Mouse (Mus musculus) thymus, postnatal 4 days (tissue): ENCODE data around the gene Rad9b.

Source experiments
- DNase-seq: peaks from one replicate; pipeline ENCODE4 v3.0.0; 2021

Rad9b gene

GRCm38 (mm10) chr5:122353807-122354491 is at the start of gene Rad9b, which contains the start of gene Vps29:
Rad9b (minus strand) TSS chr5:122354233.
Vps29 (plus strand) TSS chr5:122354369.
- peak; percentile 100 for DNase-seq

- DNase-seq: no peak
Measured at GRCm38 (mm10) chr5:122403362-122403761, 49.3 kb upstream of the Rad9b start.

GRCm38 (mm10) chr5:122402772-122403171 is 48.7 kb upstream of the Rad9b start:
- no peak for DNase-seq

GRCm38 (mm10) chr5:122402160-122402559 is 48.1 kb upstream of the Rad9b start:
- DNase-seq: no peak

GRCm38 (mm10) chr5:122401303-122401640 is 47.2 kb upstream of the Rad9b start:
- DNase-seq: peak; percentile 89

GRCm38 (mm10) chr5:122400628-122401302 is 46.7 kb upstream of the Rad9b start:
- no peak for DNase-seq

- DNase-seq: no peak
Measured at GRCm38 (mm10) chr5:122399871-122400270, 45.8 kb upstream of the Rad9b start.

- DNase-seq: no peak
Measured at GRCm38 (mm10) chr5:122397495-122397894, 43.5 kb upstream of the Rad9b start.

- DNase-seq: no peak
Measured at GRCm38 (mm10) chr5:122396791-122397190, 42.8 kb upstream of the Rad9b start.

- peak; percentile 91 for DNase-seq
Measured at GRCm38 (mm10) chr5:122393887-122394286, 39.9 kb upstream of the Rad9b start.

- DNase-seq: peak; percentile 45
Measured at GRCm38 (mm10) chr5:122392227-122393004, 38.4 kb upstream of the Rad9b start.

GRCm38 (mm10) chr5:122391786-122392180 is 37.8 kb upstream of the Rad9b start, which contains the start of gene Arpc3:
Arpc3 (plus strand) TSS chr5:122391878.
- DNase-seq: peak; percentile 96

GRCm38 (mm10) chr5:122391178-122391785 is 37.2 kb upstream of the Rad9b start:
- DNase-seq: no peak

- no peak for DNase-seq
Measured at GRCm38 (mm10) chr5:122390671-122391070, 36.6 kb upstream of the Rad9b start.

GRCm38 (mm10) chr5:122390006-122390405 is 36.0 kb upstream of the Rad9b start:
- no peak for DNase-seq

- peak; percentile 85 for DNase-seq
Measured at GRCm38 (mm10) chr5:122379374-122380155, 25.5 kb upstream of the Rad9b start.

- no peak for DNase-seq
Measured at GRCm38 (mm10) chr5:122378171-122378570, 24.1 kb upstream of the Rad9b start.

- no peak for DNase-seq
Measured at GRCm38 (mm10) chr5:122377101-122377833, 23.2 kb upstream of the Rad9b start.

- DNase-seq: no peak
Measured at GRCm38 (mm10) chr5:122372878-122373277, 18.8 kb upstream of the Rad9b start.

GRCm38 (mm10) chr5:122372192-122372769 is 18.2 kb upstream of the Rad9b start, which contains the start of gene Fam216a:
Fam216a (minus strand) TSS chr5:122372364.
- DNase-seq: peak; percentile 99

- no peak for DNase-seq
Measured at GRCm38 (mm10) chr5:122371591-122372191, 17.7 kb upstream of the Rad9b start, which contains the start of gene Gpn3. Gpn3 (plus strand) TSS chr5:122371876.
